Mouse (Mus musculus): ENCODE results near the gene Aifm1.

- no peak for TF ChIP-seq CTCF (IDR thresholded peaks at IDR 0.05; ENCODE audit: control insufficient read depth, insufficient read depth, insufficient read length)
- no peak for TF ChIP-seq USF1 (IDR thresholded peaks at IDR 0.05; ENCODE audit: low read depth)
- no peak for TF ChIP-seq MAX (IDR thresholded peaks at IDR 0.05)
- no peak for TF ChIP-seq MYOG (IDR thresholded peaks at IDR 0.05; ENCODE audit: control insufficient read depth, extremely low read depth, insufficient read length)
Measured at GRCm38 (mm10) chrX:48456956-48457355, 56.4 kb downstream of the Aifm1 start.

Data from C2C12 (cell line).